Mouse (Mus musculus) bone marrow, adult 2 months (tissue): ENCODE data around the gene Nr5a1. TPM values are rescaled to one million over a fixed set of nuclear protein-coding genes. Genes with fewer than 3 reads are reported as not detected.

Source experiments
- H3K27ac ChIP-seq: fragments of 200-500 bp; 2 replicates; pipeline ENCODE4 v1.5.1; 2012; ENCODE audit warnings: low read depth, mild to moderate bottlenecking, control low read depth, inconsistent platforms, low read length; ENCODE audit not compliant: control insufficient read depth, poor library complexity, insufficient read depth
- H3K4me1 ChIP-seq: fragments of 200-500 bp; 2 replicates; pipeline ENCODE4 v1.6.1; 2011; ENCODE audit warnings: low read length; ENCODE audit not compliant: control insufficient read depth, insufficient read depth
- H3K4me3 ChIP-seq: fragments of 200-500 bp; replicated peaks from 2 replicates; pipeline ENCODE3; 2011; ENCODE audit warnings: mild to moderate bottlenecking, low read depth, low read length, control low read depth; ENCODE audit not compliant: control insufficient read depth
- CTCF ChIP-seq: fragments of 200-500 bp; IDR thresholded peaks from 2 replicates; pipeline ENCODE4 v1.5.1; 2011; ENCODE audit warnings: low read length, control low read depth; ENCODE audit not compliant: control insufficient read depth, insufficient read depth
- POLR2A ChIP-seq: fragments of 200-500 bp; IDR thresholded peaks from 2 replicates; pipeline ENCODE4 v1.6.1; 2011; ENCODE audit warnings: low read depth, mild to moderate bottlenecking, control low read depth, low read length, borderline replicate concordance; ENCODE audit not compliant: control insufficient read depth
- WGBS: fragments of 180-500 bp; shearing (Covaris S2); methylation state at CpG from one replicate; pipeline ENCODE4 v1.1.7; 2018; 5-methylcytosine and 5-hydroxymethylcytosine counted together
- polyA plus RNA-seq: library from polyadenylated mRNA; stranded (reverse); fragments of >200 nt; gene quantifications from 2 replicates; pipeline ENCODE4 v1.2.4, GENCODE M21; 2011; ENCODE audit warnings: low replicate concordance; ENCODE audit not compliant: missing spikeins, insufficient read depth, insufficient read length

The Nr5a1 gene
- polyA plus RNA-seq, 1 experiment = not detected

DNA sequence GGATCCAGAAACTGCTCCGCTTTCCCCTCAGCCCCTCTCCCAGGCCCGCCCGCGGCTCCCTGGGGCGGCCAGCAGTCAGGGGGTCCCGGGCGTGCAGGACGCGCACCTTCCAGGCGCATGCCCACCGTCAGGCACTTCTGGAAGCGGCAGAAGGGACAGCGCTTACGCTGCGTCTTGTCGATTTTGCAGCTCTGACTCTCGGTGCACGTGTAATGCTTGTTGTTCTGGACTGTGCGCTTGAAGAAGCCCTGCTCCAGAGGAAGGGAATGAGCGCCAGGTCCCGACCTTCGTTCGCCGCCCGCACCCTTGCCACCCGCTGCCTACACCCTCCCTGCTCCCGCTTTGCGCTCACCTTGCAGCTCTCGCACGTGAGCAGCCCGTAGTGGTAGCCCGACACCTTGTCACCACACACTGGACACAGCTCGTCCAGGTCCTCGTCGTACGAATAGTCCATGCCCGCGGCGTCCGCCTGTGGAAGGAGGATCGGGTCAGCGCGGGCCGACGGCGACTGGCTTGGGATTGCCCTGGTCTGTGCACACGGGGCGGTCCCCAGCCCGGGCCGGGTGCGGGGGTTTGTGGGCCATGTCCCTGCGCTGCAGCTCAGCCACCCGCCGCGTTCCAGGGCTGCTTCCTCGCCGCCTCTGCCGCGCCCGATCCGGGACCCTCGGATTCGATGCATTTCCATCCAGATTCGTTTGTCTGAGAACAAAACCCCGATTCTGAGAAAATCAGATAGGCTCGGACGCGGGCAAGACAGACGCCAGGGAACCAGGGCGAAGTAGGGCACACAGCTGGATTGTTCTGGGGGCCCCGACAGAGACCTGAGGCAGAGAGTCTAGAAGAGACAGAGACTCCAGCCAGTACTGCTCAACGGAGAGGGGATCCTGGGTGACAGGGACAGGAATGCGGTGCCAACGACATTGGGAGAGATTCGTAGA, 3.8 kb downstream of the Nr5a1 start:
- Histone ChIP-seq H3K27ac (no peak overlapping the region), H3K4me1 (no peaks in the 10 kb centered on the region), H3K4me3 (no peak overlapping the region)
- 4% methylated on average over 75 of the region's 75 CpGs for WGBS
- TF ChIP-seq POLR2A (no peak), CTCF (no peak)

DNA sequence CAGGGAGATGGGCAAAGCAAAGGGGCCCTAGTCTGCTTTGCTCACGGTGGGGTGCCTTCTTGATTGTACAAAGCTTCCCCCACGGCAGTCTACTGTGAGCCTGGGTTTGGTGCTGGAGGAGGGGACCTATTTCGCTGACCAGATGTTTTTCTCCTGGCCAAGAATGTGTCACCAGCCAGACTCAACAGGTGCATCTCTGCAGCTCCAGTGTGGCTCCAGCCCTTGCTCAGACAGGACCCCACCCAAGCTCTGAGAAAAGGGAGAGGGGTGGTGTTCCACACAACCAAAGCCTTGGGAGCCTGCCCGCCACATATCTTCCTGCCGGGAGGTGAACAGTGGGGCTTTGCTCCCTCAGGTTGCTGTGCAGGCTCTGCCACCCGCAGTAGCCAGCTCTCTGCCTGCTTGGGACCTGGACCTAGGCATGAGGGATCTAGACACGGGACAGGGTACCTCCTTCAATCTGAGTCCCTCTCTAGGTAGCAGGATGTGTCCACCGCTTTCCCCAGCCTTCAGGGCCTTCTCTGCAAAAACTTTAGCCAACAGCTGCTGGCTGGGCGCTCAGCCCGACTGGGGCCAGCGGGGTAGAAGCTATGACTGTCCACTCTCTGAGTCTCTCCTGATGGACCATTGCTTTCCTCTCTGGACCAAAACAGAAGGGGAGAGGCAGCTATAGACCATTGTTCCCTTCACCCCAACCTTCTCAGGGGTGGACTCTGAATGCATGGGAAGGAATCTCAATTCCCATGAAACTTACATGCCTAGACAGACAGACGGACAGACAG, 5.2 kb downstream of the Nr5a1 start:
- no peak overlapping the region for H3K4me3 ChIP-seq
- TF ChIP-seq CTCF (no peak), POLR2A (no peak)
- H3K4me1 ChIP-seq = no peaks in the 10 kb centered on the region
- WGBS = 38% methylated on average over 12 of the region's 12 CpGs
- no peak overlapping the region for H3K27ac ChIP-seq

DNA sequence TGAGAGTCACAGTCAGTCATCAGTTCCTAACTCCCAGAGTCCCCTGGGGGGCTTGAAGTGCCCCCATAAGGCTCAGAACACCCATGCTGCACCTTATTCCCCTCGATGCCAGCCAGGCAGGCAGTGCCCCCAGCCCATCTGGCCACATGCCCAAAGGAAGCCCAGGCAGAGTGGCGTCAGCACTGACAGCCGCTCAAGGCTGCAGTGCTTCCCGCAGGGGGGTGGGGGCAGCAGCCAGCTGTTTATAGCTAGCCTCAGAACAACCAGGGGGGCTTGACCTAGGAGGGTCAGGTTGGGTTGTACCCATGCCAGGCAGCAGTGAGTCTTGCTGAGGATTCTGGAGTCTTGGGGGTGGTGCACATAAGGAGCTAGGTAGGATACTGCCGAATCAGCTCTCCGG, 7.7 kb downstream of the Nr5a1 start:
- Histone ChIP-seq H3K27ac (no peak overlapping the region), H3K4me3 (no peak overlapping the region), H3K4me1 (no peaks in the 10 kb centered on the region)
- TF ChIP-seq CTCF (no peak), POLR2A (no peak)
- WGBS = 24% methylated on average over 6 of the region's 6 CpGs

DNA sequence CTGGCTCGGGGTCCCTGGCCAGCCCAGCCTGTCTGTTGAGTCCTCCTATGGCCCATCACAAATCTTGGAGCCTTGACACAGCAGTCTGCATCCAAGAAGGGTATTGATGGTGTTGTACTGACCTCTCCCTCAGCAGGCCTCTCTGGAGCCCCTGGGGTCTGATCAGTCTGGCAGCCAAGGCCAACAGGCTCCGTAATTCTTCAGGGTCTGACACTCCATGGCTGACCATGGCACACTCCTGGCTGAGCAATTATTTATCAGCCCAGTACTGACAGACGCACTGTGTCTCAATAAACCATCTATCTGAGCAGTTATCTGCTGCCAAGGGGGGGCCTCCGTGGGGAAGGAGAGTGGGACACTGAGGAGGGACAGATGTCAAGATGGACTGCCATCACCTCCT, 9.3 kb downstream of the Nr5a1 start:
- Histone ChIP-seq H3K27ac (no peak overlapping the region), H3K4me3 (no peak overlapping the region), H3K4me1 (no peaks in the 10 kb centered on the region)
- 66% methylated on average over 4 of the region's 4 CpGs for WGBS
- TF ChIP-seq CTCF (no peak), POLR2A (no peak)

DNA sequence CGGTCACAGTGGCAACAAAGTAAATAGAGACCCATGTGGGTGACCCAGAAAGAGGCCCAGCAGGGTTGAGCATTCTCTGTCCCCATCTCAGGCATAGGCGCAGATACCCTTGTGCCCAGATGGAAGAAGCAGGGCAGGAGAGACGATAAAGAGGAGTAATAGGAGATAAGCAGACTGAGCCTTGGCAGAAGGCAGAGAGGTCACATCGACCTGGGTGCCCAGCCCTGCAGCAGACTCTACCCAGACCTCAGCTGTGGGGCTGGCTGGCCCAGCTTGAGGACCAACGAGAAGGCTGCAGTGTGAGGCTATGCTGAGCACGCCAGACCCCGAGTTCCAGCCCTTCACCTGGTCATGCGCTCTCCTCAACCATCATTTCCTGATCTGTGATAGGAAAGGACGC, 10.0 kb downstream of the Nr5a1 start:
- Histone ChIP-seq H3K4me3 (no peak overlapping the region), H3K27ac (no peak overlapping the region), H3K4me1 (no peaks in the 10 kb centered on the region)
- TF ChIP-seq CTCF (no peak), POLR2A (no peak)
- WGBS = 67% methylated on average over 9 of the region's 9 CpGs

DNA sequence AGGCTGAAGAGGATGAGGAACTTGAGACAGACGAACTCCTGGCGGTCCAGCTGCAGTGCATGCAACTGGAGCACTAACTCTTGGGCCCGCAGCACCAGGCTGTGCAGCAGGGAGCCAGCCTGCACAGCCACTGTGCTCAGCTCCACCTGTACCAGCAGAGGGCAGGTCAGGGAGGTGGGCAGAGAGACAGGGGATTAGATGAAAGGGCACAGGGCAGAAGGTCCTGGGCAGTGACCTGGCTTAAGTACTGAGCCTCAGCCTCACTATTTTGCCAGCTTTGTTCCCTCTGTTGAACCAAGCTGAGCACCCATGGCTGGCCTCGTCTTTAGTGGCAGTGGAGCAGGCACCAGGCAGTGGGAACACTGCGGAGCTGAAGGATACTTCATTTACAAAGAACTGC, 14.2 kb downstream of the Nr5a1 start:
- TF ChIP-seq POLR2A (no peak), CTCF (no peak)
- Histone ChIP-seq H3K4me1 (no peaks in the 10 kb centered on the region), H3K4me3 (no peak overlapping the region), H3K27ac (no peak overlapping the region)
- 60% methylated on average over 5 of the region's 5 CpGs for WGBS

DNA sequence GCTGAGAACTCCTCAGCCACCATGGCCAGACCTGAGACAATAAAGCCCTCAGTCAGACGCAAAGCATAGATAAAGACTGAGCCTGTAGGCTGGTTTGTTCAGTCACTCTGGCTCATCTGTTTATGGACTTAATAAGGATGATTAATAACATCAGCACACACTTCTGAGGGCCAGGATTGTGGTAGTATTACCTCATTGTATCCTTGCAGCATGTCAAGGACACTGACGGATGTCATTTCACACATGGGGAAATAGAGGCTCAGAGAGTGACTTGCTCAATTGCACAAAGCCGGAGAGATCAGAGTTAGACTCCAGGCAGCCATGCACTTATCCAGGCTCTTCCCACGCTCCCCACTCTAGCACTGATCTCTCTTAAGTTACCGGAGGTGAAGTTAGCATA, 15.7 kb downstream of the Nr5a1 start:
- 81% methylated on average over 5 of the region's 5 CpGs for WGBS
- no peak overlapping the region for H3K27ac ChIP-seq
- H3K4me1 ChIP-seq = no peaks in the 10 kb centered on the region
- TF ChIP-seq POLR2A (no peak), CTCF (no peak)
- H3K4me3 ChIP-seq = no peak overlapping the region

DNA sequence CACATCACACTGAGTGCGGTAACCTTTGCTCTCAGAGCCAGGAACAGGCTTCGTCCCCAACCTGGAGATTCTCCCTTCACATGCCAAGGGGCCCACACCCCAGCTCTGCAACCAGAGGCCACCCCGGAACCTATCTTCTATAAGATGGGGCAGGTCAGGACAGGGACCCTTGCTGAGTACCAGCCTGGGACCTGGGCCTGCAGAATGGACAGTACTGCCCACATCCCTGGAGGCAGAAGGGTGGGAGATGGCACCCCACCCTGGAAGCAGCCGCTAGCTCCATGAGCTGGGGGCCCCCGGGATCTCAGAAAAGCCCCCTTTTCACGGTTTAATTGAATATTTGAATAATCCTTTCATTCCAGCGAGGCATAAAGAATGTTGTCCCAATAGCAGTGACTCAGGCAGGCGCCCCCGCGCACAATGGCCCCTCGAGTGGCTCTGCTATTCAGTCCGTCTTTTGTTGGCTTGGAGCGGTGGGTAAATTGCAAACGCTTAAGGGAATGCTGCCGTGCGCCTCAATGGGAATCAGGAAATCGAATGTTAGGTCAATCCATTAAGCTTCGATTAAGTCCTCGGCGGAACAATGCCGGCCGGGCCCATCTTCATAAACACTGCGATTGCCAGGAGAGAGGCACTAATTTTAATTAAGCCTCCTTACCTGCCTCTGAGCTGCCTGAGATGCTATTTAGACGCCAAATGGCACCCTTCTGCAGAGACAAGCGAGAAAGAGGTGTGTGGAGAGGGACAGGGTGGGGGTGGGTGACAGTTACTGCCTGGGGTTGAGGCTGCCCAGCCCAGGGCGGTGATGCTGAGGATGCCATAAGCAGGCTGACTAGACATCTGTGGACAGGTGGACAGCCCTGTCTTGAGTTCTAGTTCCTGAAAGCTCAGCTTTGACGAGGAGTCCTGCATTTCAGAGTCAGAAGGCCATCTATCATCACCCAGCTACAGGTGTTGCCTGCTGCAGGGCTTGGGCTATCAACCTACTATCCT, 16.9 kb downstream of the Nr5a1 start:
- WGBS = 77% methylated on average over 27 of the region's 27 CpGs
- TF ChIP-seq CTCF = no peak
- no peak for TF ChIP-seq POLR2A
- Histone ChIP-seq H3K4me1 (no peaks in the 10 kb centered on the region), H3K4me3 (no peak overlapping the region), H3K27ac (no peak overlapping the region)
